Mouse (Mus musculus) embryonic facial prominence, embryonic 10.5 days (tissue): ENCODE data around the gene Cd200. TPM values are rescaled to one million over a fixed set of nuclear protein-coding genes. Genes with fewer than 3 reads are reported as not detected.

ENCODE experiments used
- polyA plus RNA-seq: library from polyadenylated mRNA; unstranded; fragments of >200 nt; fragmentation: Nextera tagmentation; extraction: Ambion mirVana; gene quantifications from 2 replicates; pipeline ENCODE4 v1.2.1, GENCODE M21; 2016

Gene Cd200
- polyA plus RNA-seq, 1 experiment from 2014 or later, result 8.1 TPM

Other genes with a start within 250 kb of the Cd200 start
- 0.16 and 0.32 TPM in 2 replicates for gene Btla, start 184.7 kb downstream of the Cd200 start, polyA plus RNA-seq
- not detected in 2 replicates for gene Gm609, start 83.9 kb upstream of the Cd200 start, polyA plus RNA-seq
- gene Gm17783, start 123.0 kb upstream of the Cd200 start, polyA plus RNA-seq, result not detected in 2 replicates
- gene Slc9c1, start 126.3 kb upstream of the Cd200 start, polyA plus RNA-seq, result not detected in 2 replicates
- gene Gcsam, start 201.3 kb upstream of the Cd200 start, polyA plus RNA-seq, result 0.10 TPM in 1 of 2 replicates, not detected in the other
- 0.09 TPM in 1 of 2 replicates, not detected in the other for gene BC016579, start 245.0 kb upstream of the Cd200 start, polyA plus RNA-seq